Mouse (Mus musculus) kidney, postnatal 0 days (tissue): ENCODE data around the gene Lyz2. TPM values are rescaled to one million over a fixed set of nuclear protein-coding genes. Genes with fewer than 3 reads are reported as not detected.
"Not testable (repeated sequence)": the region's sequence is repeated elsewhere in the genome, so short reads cannot be mapped to it uniquely, and the experiment has no call there.

Experiments used
- ATAC-seq: fragments of 200-750 bp; cut with Nextera tagmentation; replicated peaks from 2 replicates; pipeline ENCODE4 v1.8.0; 2017; ENCODE audit warnings: low read depth, moderate number of reproducible peaks, moderate TSS enrichment, moderate library complexity; ENCODE audit not compliant: low FRiP score
- DNase-seq: peaks from one replicate; pipeline ENCODE4 v3.0.0-alpha.2; 2016; ENCODE audit warnings: low spot score
- H3K27ac ChIP-seq: fragments of 300-500 bp; sonication (generic); 2 replicates; pipeline ENCODE4 v1.5.1; 2014; ENCODE audit warnings: mild to moderate bottlenecking
- H3K27me3 ChIP-seq: fragments of 300-500 bp; sonication (generic); 2 replicates; pipeline ENCODE4 v1.6.1; 2014; ENCODE audit warnings: low read length, mixed read lengths; ENCODE audit not compliant: insufficient read depth
- H3K36me3 ChIP-seq: fragments of 300-500 bp; sonication (generic); 2 replicates; pipeline ENCODE4 v1.6.1; 2014; ENCODE audit warnings: low read length, mixed read lengths; ENCODE audit not compliant: insufficient read depth
- H3K4me1 ChIP-seq: fragments of 300-500 bp; sonication (generic); replicated peaks from 2 replicates; pipeline ENCODE4 v1.6.1; 2014; ENCODE audit warnings: antibody characterized with exemption, low read length, mixed read lengths; ENCODE audit not compliant: insufficient read depth
- H3K4me2 ChIP-seq: fragments of 300-500 bp; sonication (generic); 2 replicates; pipeline ENCODE4 v1.6.1; 2014; ENCODE audit warnings: mild to moderate bottlenecking, low read length, moderate library complexity, mixed read lengths
- H3K4me3 ChIP-seq: fragments of 300-500 bp; sonication (generic); replicated peaks from 2 replicates; pipeline ENCODE4 v1.5.1; 2014; ENCODE audit warnings: low read depth, low read length
- H3K9ac ChIP-seq: fragments of 300-500 bp; sonication (generic); 2 replicates; pipeline ENCODE4 v1.6.1; 2014; ENCODE audit warnings: low read depth, low read length
- H3K9me3 ChIP-seq: fragments of 300-500 bp; sonication (generic); replicated peaks from 2 replicates; pipeline ENCODE4 v1.6.1; 2016; ENCODE audit warnings: low read length, inconsistent platforms, mixed read lengths
- CTCF ChIP-seq: IDR thresholded peaks from 2 replicates; pipeline ENCODE4 v1.5.1; 2016; ENCODE audit warnings: antibody characterized with exemption, low read depth, mild to moderate bottlenecking, moderate library complexity
- WGBS: fragments of 180-500 bp; shearing (Covaris S2); extraction: QIAGEN DNeasy Blood & Tissue Kit; methylation state at CpG from one replicate; pipeline ENCODE4 v1.1.7; 2014; 5-methylcytosine and 5-hydroxymethylcytosine counted together
- polyA plus RNA-seq: library from polyadenylated mRNA; unstranded; fragments of >200 nt; fragmentation: Nextera tagmentation; extraction: Ambion mirVana; gene quantifications from 2 replicates; pipeline ENCODE4 v1.2.1, GENCODE M21; 2015

Lyz2 gene
- polyA plus RNA-seq, 1 experiment from 2014 or later: 73.2 TPM

DNA sequence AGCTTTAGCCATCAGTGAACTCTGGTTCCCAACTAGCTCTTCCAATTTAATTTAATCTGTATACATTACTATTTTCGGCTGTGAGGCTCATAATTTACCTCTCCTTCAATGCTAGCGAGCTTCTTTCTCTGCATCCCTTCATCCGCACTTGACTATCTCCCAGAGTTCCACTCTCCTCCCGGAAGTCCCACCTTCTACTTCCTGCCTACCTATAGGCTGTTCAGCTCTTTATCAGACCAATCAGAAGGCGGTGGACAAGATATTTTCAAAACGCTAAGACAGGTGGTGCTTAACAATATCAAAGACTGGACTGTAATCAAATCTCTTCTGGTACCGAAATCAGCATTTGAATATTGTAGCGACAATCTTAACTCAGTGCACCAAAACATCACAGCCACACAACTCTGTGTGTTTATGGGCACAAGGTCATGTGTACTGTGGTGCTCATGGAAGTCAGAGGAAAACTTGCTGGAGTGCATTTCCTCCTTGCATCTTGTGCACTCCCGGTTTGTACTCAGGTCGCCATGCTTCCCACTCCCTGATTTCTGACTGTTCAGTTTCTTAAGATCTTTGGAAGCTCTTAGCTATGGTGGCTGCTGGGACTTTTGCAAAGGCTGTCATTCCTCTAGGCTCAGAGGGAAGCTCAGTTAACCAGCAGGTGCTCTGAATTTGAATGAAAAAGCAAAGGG lies 6.3 kb downstream of the Lyz2 start:
- no peak overlapping the region for H3K4me3 ChIP-seq
- H3K9ac ChIP-seq: no peak overlapping the region
- no peak for TF ChIP-seq CTCF
- DNase-seq (no peak), ATAC-seq (no peak)
- H3K27me3 ChIP-seq: no peaks in the 10 kb centered on the region
- no peaks in the 10 kb centered on the region for H3K4me1 ChIP-seq
- no peaks in the 10 kb centered on the region for H3K36me3 ChIP-seq
- no peak overlapping the region for H3K27ac ChIP-seq
- WGBS: 77% methylated on average over 10 of the region's 10 CpGs
- H3K9me3 ChIP-seq: no peaks in the 10 kb centered on the region
- H3K4me2 ChIP-seq: no peak overlapping the region

GRCm38 (mm10) chr10:117274645-117275044 lies 7.5 kb downstream of the Lyz2 start:
- not testable (repeated sequence) for DNase-seq, H3K9me3 ChIP-seq, H3K27ac ChIP-seq, H3K9ac ChIP-seq, H3K27me3 ChIP-seq, H3K36me3 ChIP-seq, ATAC-seq, H3K4me1 ChIP-seq, H3K4me2 ChIP-seq, H3K4me3 ChIP-seq
- WGBS: 93% methylated on average over 2 of the region's 7 CpGs

- H3K27me3 ChIP-seq: no peaks in the 10 kb centered on the region
- H3K27ac ChIP-seq: no peak overlapping the region
- H3K9me3 ChIP-seq: no peaks in the 10 kb centered on the region
- no peak overlapping the region for H3K9ac ChIP-seq
- H3K4me2 ChIP-seq: no peak overlapping the region
- no peak overlapping the region for H3K4me3 ChIP-seq
- peak; percentile 61 for TF ChIP-seq CTCF
- no peaks in the 10 kb centered on the region for H3K36me3 ChIP-seq
- ATAC-seq: no peak
- DNase-seq: peak; percentile 47
- H3K4me1 ChIP-seq: no peaks in the 10 kb centered on the region
Measured at GRCm38 (mm10) chr10:117272023-117272422, 10.1 kb downstream of the Lyz2 start.

- no peak for DNase-seq
- no peak overlapping the region for H3K9ac ChIP-seq
Measured at GRCm38 (mm10) chr10:117259870-117260269, 22.3 kb downstream of the Lyz2 start.

DNA sequence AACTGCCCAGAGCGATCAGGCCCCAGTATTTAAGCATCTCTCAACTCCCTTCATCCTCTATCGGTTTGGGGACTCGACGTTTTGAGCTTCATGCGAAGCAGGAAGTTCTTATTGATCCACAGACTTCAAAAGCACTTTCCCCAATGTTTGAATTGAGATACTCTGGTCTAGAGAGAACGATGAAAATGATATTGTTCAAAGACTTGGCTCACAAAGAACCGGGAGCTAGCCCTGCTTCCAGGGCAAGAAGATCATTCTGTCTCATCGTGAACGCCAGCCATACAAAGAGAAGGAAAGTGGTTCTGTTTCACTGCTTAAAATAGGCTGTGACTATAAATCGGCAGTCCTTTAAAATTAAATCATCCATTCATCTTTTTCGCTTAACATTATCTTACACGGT lies 43.5 kb downstream of the Lyz2 start, which contains the start of gene 9530003J23Rik:
TSS of gene 9530003J23Rik (minus strand) at position 101 of the 400 bp plus-strand sequence.
- Histone ChIP-seq H3K27ac (no peak within 1 kb of the TSS), H3K4me3 (no peak within 1 kb of the TSS), H3K4me2 (no peak within 1 kb of the TSS), H3K36me3 (no peaks in the 10 kb centered on the region), H3K9ac (no peak within 1 kb of the TSS), H3K27me3 (no peaks in the 10 kb centered on the region), H3K9me3 (no peaks in the 10 kb centered on the region), H3K4me1 (no peaks in the 10 kb centered on the region)
- no peak for DNase-seq
- 90% methylated on average over 12 of the region's 12 CpGs for WGBS
- no peak for TF ChIP-seq CTCF
- ATAC-seq: no peak

More at GRCm38 (mm10) chr10:117259870-117260269, 22.3 kb downstream of the Lyz2 start:
- no peaks in the 10 kb centered on the region for H3K4me1 ChIP-seq
- no peaks in the 10 kb centered on the region; the same call in 1 of the 2 replicates for H3K9me3 ChIP-seq
- no peaks in the 10 kb centered on the region for H3K27me3 ChIP-seq
- H3K4me3 ChIP-seq: no peak overlapping the region
- no peak for TF ChIP-seq CTCF
- H3K27ac ChIP-seq: no peak overlapping the region
- ATAC-seq: no peak
- no peaks in the 10 kb centered on the region for H3K36me3 ChIP-seq
- no peak overlapping the region for H3K4me2 ChIP-seq

- DNase-seq (no peak), ATAC-seq (no peak)
- Histone ChIP-seq H3K4me1 (no peaks in the 10 kb centered on the region), H3K27ac (no peak overlapping the region), H3K27me3 (no peaks in the 10 kb centered on the region), H3K9ac (no peak overlapping the region), H3K4me3 (no peak overlapping the region), H3K36me3 (no peaks in the 10 kb centered on the region), H3K4me2 (no peak overlapping the region), H3K9me3 (no peaks in the 10 kb centered on the region)
- 51% methylated on average over 11 of the region's 11 CpGs for WGBS
- no peak for TF ChIP-seq CTCF
Measured at GRCm38 (mm10) chr10:117235866-117236265, 46.3 kb downstream of the Lyz2 start.

- Histone ChIP-seq H3K9ac (no peak overlapping the region), H3K9me3 (no peaks in the 10 kb centered on the region), H3K27me3 (no peaks in the 10 kb centered on the region), H3K4me1 (no peaks in the 10 kb centered on the region), H3K4me3 (no peak overlapping the region), H3K27ac (no peak overlapping the region), H3K4me2 (no peak overlapping the region), H3K36me3 (no peaks in the 10 kb centered on the region)
- DNase-seq (no peak), ATAC-seq (no peak)
- no peak for TF ChIP-seq CTCF
- 76% methylated on average over 4 of the region's 4 CpGs for WGBS
Measured at GRCm38 (mm10) chr10:117234825-117235224, 47.3 kb downstream of the Lyz2 start.
